Mouse (Mus musculus) ES-E14 (cell line): ENCODE measurements around the gene Ppp4r2.
"Not testable (repeated sequence)": the region's sequence is repeated elsewhere in the genome, so short reads cannot be mapped to it uniquely, and the experiment has no call there.

Source experiments
- CHD2 ChIP-seq: IDR thresholded peaks from 2 replicates; pipeline ENCODE4 v1.6.1; 2014; ENCODE audit warnings: mild to moderate bottlenecking, low read depth, low read length, inconsistent platforms
- HCFC1 ChIP-seq: IDR thresholded peaks from 2 replicates; pipeline ENCODE4 v1.6.1; 2012; ENCODE audit warnings: low read length, inconsistent platforms, borderline replicate concordance; ENCODE audit not compliant: insufficient read depth
- ZC3H11A ChIP-seq: IDR thresholded peaks from 2 replicates; pipeline ENCODE4 v1.6.1; 2012; ENCODE audit warnings: low read depth, mild to moderate bottlenecking, inconsistent platforms, low read length, borderline replicate concordance
- ZNF384 ChIP-seq: IDR thresholded peaks from 2 replicates; pipeline ENCODE4 v1.6.1; 2012; ENCODE audit warnings: low read depth, low read length, inconsistent platforms

DNA sequence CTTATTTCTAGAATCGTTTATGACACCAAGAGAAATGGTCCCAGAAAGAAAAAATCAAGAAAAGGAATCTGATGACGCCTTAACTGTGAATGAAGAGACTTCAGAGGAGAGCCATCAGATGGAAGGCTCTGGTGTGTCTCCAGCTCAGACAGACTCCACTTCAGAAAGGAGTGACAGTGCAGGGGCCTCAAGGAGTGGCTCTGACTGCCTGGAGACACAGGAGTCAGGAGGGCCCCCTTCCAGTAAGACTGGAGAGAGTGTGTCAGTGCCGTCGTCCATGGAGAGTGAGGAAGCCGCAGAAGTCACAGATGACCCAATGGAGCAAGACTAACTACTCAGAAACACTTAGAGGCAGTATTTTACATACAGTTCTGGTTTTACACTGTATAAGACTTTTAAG is 32.8 kb downstream of the Ppp4r2 start:
- TF ChIP-seq ZNF384, CHD2, HCFC1, ZC3H11A: not testable (repeated sequence)
